Mouse (Mus musculus) bone marrow macrophage, adult 2 months (primary cell): Measurements from ENCODE around the gene LTO1.

ENCODE experiments used
- CTCF ChIP-seq: IDR thresholded peaks from 2 replicates; pipeline ENCODE4 v1.5.1; 2012; ENCODE audit warnings: low read depth, mild to moderate bottlenecking, low read length, moderate library complexity
- POLR2A ChIP-seq: IDR thresholded peaks from 2 replicates; pipeline ENCODE4 v1.6.1; 2012; ENCODE audit warnings: mild to moderate bottlenecking, low read depth, low read length, borderline replicate concordance

DNA sequence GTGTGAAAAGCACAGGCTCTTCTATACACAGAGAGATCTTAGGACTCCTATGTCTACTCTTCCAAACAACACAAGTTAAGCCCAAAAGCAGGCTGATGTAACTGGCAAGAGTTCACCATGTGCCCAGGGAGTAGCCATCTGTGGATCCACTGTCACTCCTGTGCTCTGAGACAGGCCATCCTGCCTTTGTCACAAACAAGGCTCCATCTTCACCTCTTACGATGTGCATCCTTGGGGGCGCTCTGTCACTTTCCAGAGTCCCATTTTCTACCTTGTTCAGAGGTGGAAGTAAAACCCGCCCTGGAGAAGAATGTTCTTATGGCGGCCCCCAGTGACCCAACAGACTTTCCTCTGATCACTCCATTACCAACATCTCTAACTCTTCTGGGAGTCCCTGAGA, 20.2 kb upstream of the LTO1 start:
- TF ChIP-seq POLR2A, result no peak
- TF ChIP-seq CTCF, result no peak
